Comparison of ENCODE assay signal across 8 mouse cellular contexts in genomic region chr4:148176603-148177002, GRCm38 (mm10). TPM values are rescaled to one million over a fixed set of nuclear protein-coding genes. Genes with fewer than 3 reads are reported as not detected.
"Had no signal": no experiment of that assay in that cellular context is flagged by ENCODE, and none has a peak within 500 bp of the region (broad histone marks: within the 10 kb centered on the region; RNA-seq: fewer than 3 reads in every experiment).

No protein-coding gene starts in this region.

RNA-seq across cellular contexts. Expression of gene Fbxo2, which starts 16.2 kb away (rescaled TPM):
- total RNA-seq: heart, postnatal 10 days; heart, postnatal 14 days; hematopoietic stem cell, adult 5-6 weeks had no signal
- polyA plus RNA-seq: heart, embryonic 14.5 days; inflammation-experienced regulatory T-cells, adult 6 months had no signal

RNA-seq across cellular contexts. Expression of gene Draxin, which starts 46.1 kb away (rescaled TPM):
- total RNA-seq: heart, postnatal 10 days; heart, postnatal 4 days; hematopoietic stem cell, adult 5-6 weeks had no signal
- polyA plus RNA-seq: heart, embryonic 14.5 days; heart, embryonic 15.5 days; heart, embryonic 16.5 days; inflammation-experienced regulatory T-cells, adult 6 months had no signal
